Mouse (Mus musculus) brain, adult 10 weeks (tissue): ENCODE measurements around the gene 4931429L15Rik. TPM values are rescaled to one million over a fixed set of nuclear protein-coding genes. Genes with fewer than 3 reads are reported as not detected.

Experiments
- polyA plus RNA-seq: library from polyadenylated mRNA; stranded (reverse); fragments of 350-450 nt; fragmentation: Illumina TruSeq; extraction: RNeasy Lipid Tissue Mini Kit (QIAGEN cat#74804); gene quantifications from one replicate; pipeline ENCODE4 v1.2.3, GENCODE M21; 2015; ENCODE audit warnings: low read depth, low replicate concordance

4931429L15Rik gene
- polyA plus RNA-seq = not detected

GRCm38 (mm10) chr9:46319886-46320285 is at the start of gene 4931429L15Rik:
4931429L15Rik (minus strand) TSS chr9:46319986.

GRCm38 (mm10) chr9:46282631-46283436 is 37.0 kb downstream of the 4931429L15Rik start, which contains the start of gene Bud13:
Bud13 (plus strand) TSS chr9:46283008.

GRCm38 (mm10) chr9:46272677-46273454 is 46.9 kb downstream of the 4931429L15Rik start, which contains the start of gene Zpr1:
Zpr1 (plus strand) TSS chr9:46273064.

GRCm38 (mm10) chr9:46268343-46268873 is 51.4 kb downstream of the 4931429L15Rik start, which contains the start of gene Apoa5:
Apoa5 (plus strand) TSS chr9:46268633.

Other genes with a start within 250 kb of the 4931429L15Rik start
- gene Apoa1, start 91.4 kb downstream of the 4931429L15Rik start, polyA plus RNA-seq = 2.0 TPM
- gene Apoc3, start 84.3 kb downstream of the 4931429L15Rik start, polyA plus RNA-seq = 1.6 TPM
- gene Apoa4, start 79.3 kb downstream of the 4931429L15Rik start, polyA plus RNA-seq = not detected
- gene Apoa5, start 51.4 kb downstream of the 4931429L15Rik start, polyA plus RNA-seq = not detected
- gene Zpr1, start 46.9 kb downstream of the 4931429L15Rik start, polyA plus RNA-seq = 35.5 TPM
- 6.8 TPM for gene Bud13, start 37.0 kb downstream of the 4931429L15Rik start, polyA plus RNA-seq